ENCODE assay signal across 8 mouse cellular contexts in genomic region chr12:85598053-85598452, GRCm38 (mm10). TPM values are rescaled to one million over a fixed set of nuclear protein-coding genes. Genes with fewer than 3 reads are reported as not detected.
DNase-seq lines count a peak whose midpoint lies in the region; ATAC-seq and TF ChIP-seq lines count a peak whose summit lies in the region.

No protein-coding gene starts in this region.

- H3K9ac ChIP-seq in hindbrain, embryonic 15.5 days, result peak overlapping the region; percentile 75; the same call in 1 of the 2 replicates
- H3K9ac ChIP-seq in midbrain, embryonic 12.5 days (replicated peaks), result peak overlapping the region; percentile 88; the same call in 1 of the 2 replicates

- H3K4me1 ChIP-seq in bone marrow macrophage, adult 2 months (ENCODE audit: control insufficient read depth, insufficient read depth, low read length), result peaks cover 49% of the 10 kb centered on the region
- H3K4me1 ChIP-seq in hindbrain, embryonic 15.5 days (replicated peaks), result peaks cover 45% of the 10 kb centered on the region
- peaks cover 18% of the 10 kb centered on the region for H3K4me1 ChIP-seq in midbrain, embryonic 12.5 days

- H3K4me2 ChIP-seq in hindbrain, embryonic 15.5 days, result peak overlapping the region; percentile 70
- H3K4me2 ChIP-seq in midbrain, embryonic 12.5 days (replicated peaks), result peak overlapping the region; percentile 94

- no peak for ATAC-seq in hindbrain, embryonic 15.5 days (ENCODE audit: low FRiP score, low read depth)
- no peak for ATAC-seq in midbrain, embryonic 12.5 days (ENCODE audit: low FRiP score, low read depth)

- peak overlapping the region; percentile 97 for H3K27ac ChIP-seq in gastrocnemius, adult 2 months
- peak overlapping the region; percentile 54 for H3K27ac ChIP-seq in bone marrow macrophage, adult 2 months (ENCODE audit: insufficient read depth, low read depth, low read length)
- peak overlapping the region; percentile 95 for H3K27ac ChIP-seq in hindbrain, embryonic 15.5 days (replicated peaks)
- H3K27ac ChIP-seq in midbrain, embryonic 12.5 days (replicated peaks), result no peak overlapping the region

- no peak for DNase-seq in gastrocnemius, adult 2 months
- DNase-seq in gastrocnemius, postnatal 25 days, result no peak
- no peak for DNase-seq in frontal cortex, postnatal 14 days (ENCODE audit: low spot score in 2 of 2)
- DNase-seq in left cerebral cortex, postnatal 10 days (ENCODE audit: extremely low spot score in 1 of 2, low spot score in 2 of 2), result no peak
- DNase-seq in thymus, adult 18-20 months, result no peak

- H3K4me3 ChIP-seq in gastrocnemius, adult 2 months, result peak overlapping the region; percentile 97
- peak overlapping the region; percentile 80 for H3K4me3 ChIP-seq in bone marrow macrophage, adult 2 months (ENCODE audit: insufficient read depth, low read length)
- peak overlapping the region; percentile 63 for H3K4me3 ChIP-seq in hindbrain, embryonic 15.5 days
- H3K4me3 ChIP-seq in midbrain, embryonic 12.5 days, result peak overlapping the region; percentile 87; the same call in 1 of the 2 replicates

- no peak for TF ChIP-seq POLR2A in bone marrow macrophage, adult 2 months (IDR thresholded peaks at IDR 0.05; ENCODE audit: borderline replicate concordance, low read depth, low read length)

- 42% methylated on average over 11 of the region's 11 CpGs for WGBS in hindbrain, embryonic 15.5 days
- 53% methylated on average over 11 of the region's 11 CpGs for WGBS in midbrain, embryonic 12.5 days

- H3K9me3 ChIP-seq in hindbrain, embryonic 15.5 days, result no peaks in the 10 kb centered on the region
- no peaks in the 10 kb centered on the region for H3K9me3 ChIP-seq in midbrain, embryonic 12.5 days

- no peaks in the 10 kb centered on the region for H3K27me3 ChIP-seq in hindbrain, embryonic 15.5 days
- peaks cover 44% of the 10 kb centered on the region for H3K27me3 ChIP-seq in midbrain, embryonic 12.5 days

- no peaks in the 10 kb centered on the region for H3K36me3 ChIP-seq in hindbrain, embryonic 15.5 days
- H3K36me3 ChIP-seq in midbrain, embryonic 12.5 days, result no peaks in the 10 kb centered on the region

- intact Hi-C loops in gastrocnemius, adult 2 months (cut with DNase I), result loop anchor here (2.0 kb wide), 1 partner anchor 25 kb away; no protein-coding TSS in a partner anchor
- intact Hi-C loops in left cerebral cortex, postnatal 10 days (cut with DNase I), result no loop called here

- no peak for TF ChIP-seq CTCF in gastrocnemius, adult 2 months (IDR thresholded peaks at IDR 0.05)
- no peak for TF ChIP-seq CTCF in bone marrow macrophage, adult 2 months (IDR thresholded peaks at IDR 0.05; ENCODE audit: low read depth, low read length)

RNA-seq across cellular contexts. Expression of gene Jdp2, which starts 0.8 kb away (rescaled TPM):
- 1 to 10 TPM; 3.9 to 8.8 TPM for total RNA-seq in gastrocnemius, adult 2 months (2021)
- total RNA-seq in gastrocnemius, postnatal 25 days (2021), result 1 to 10 TPM; 5.4 to 6.8 TPM
- 8.8 and 9.5 TPM in 2 replicates for polyA plus RNA-seq in bone marrow macrophage, adult 2 months (2012; ENCODE audit: insufficient read depth, insufficient read length, missing spikeins)
- polyA plus RNA-seq in hindbrain, embryonic 15.5 days (2015; fragmentation: Nextera tagmentation; extraction: Ambion mirVana), result 0.54 and 0.64 TPM in 2 replicates
- polyA plus RNA-seq in midbrain, embryonic 12.5 days (2016; fragmentation: Nextera tagmentation; extraction: Ambion mirVana), result 0.54 and 0.92 TPM in 2 replicates
- total RNA-seq in left cerebral cortex, postnatal 10 days (2021), result 10 to 100 TPM; 28.2 to 39.7 TPM
